8 mouse cellular contexts compared by ENCODE assay signal in the genomic region with DNA sequence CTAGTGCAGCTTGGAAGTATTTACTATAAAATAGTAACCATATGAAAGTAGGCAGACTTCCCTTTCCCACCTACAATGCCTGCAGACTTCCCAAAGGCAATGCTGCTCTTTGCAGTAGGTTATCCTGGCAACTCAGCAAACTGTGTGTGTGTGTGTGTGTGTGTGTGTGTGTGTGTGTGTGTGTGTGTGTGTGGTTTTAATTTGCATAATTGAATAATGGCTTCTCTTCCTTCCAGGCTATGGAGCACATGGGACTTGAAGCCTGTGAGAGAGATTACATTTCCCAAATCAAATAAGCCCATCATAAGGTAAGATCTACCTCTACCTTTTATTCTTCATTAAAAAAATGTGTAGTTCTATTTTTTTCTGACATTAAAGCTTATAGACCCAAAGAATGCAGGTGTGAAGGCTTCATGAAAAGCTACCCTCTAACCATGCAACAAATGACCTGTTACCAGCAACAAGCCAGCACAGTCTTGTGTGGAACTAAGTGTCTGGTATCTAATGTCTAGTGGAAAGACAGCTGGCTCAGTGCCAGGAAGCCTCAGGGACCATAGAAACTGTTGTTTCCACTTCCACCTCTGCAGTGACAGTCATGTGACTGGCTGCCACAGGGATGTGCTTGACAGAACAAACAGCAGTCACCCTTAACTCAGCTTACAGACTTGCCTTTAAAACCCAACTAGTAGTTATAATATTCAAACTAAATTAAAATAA. TPM values are rescaled to one million over a fixed set of nuclear protein-coding genes. Genes with fewer than 3 reads are reported as not detected.
DNase-seq lines count a peak whose midpoint lies in the region.

No protein-coding gene starts in this region.

- H3K27me3 ChIP-seq in splenic B cell, adult 2 months (ENCODE audit: control insufficient read depth, insufficient read depth, low read length, poor library complexity, severe bottlenecking), result no peaks in the 10 kb centered on the region

- peaks cover 5% of the 10 kb centered on the region for H3K36me3 ChIP-seq in splenic B cell, adult 2 months (ENCODE audit: control insufficient read depth, insufficient read depth, low read length, poor library complexity, severe bottlenecking)

- peak; percentile 60 for DNase-seq in right cerebral cortex, postnatal 14 days
- no peak for DNase-seq in right cerebral cortex, adult 18-20 months
- DNase-seq in embryo, embryonic 11.5 days (ENCODE audit: low read depth, low spot score), result peak; percentile 11
- DNase-seq in heart, postnatal 4 days, result peak; percentile 63
- peak; percentile 16 to 30 for DNase-seq in lung, postnatal 4 days
- DNase-seq in splenic B cell, adult 2 months (ENCODE audit: low read depth, low spot score), result peak; percentile 89
- no peak for DNase-seq in ovary, adult 18-20 months (ENCODE audit: low spot score)
- DNase-seq in thymus, postnatal 36 days, result no peak

RNA-seq across cellular contexts. Expression of a gene that starts 7.9 kb away (rescaled TPM):
- under 1 TPM; 0.27 to 0.33 TPM for total RNA-seq in heart, postnatal 4 days (2021)

Comparison
In these comparisons a context has a peak if more than half of its experiments do, and no peak if none do; other contexts are left out.
1. DNase-seq: peak in right cerebral cortex, postnatal 14 days (single experiment), embryo, embryonic 11.5 days (single experiment), heart, postnatal 4 days (single experiment), lung, postnatal 4 days (2 of 2) and splenic B cell, adult 2 months (single experiment); none in right cerebral cortex, adult 18-20 months (single experiment), ovary, adult 18-20 months (single experiment) and thymus, postnatal 36 days (0 of 2).